Mouse (Mus musculus) kidney, postnatal 0 days (tissue): Measurements from ENCODE around the gene Dnajc22. TPM values are rescaled to one million over a fixed set of nuclear protein-coding genes. Genes with fewer than 3 reads are reported as not detected.
A peak's percentile ranks its signal among the peaks of the same experiment; 100 is the strongest.
"Not testable (repeated sequence)": the region's sequence is repeated elsewhere in the genome, so short reads cannot be mapped to it uniquely, and the experiment has no call there.

Experiments used
- ATAC-seq: fragments of 200-750 bp; cut with Nextera tagmentation; replicated peaks from 2 replicates; pipeline ENCODE4 v1.8.0; 2017; ENCODE audit warnings: low read depth, moderate number of reproducible peaks, moderate TSS enrichment, moderate library complexity; ENCODE audit not compliant: low FRiP score
- DNase-seq: peaks from one replicate; pipeline ENCODE4 v3.0.0-alpha.2; 2016; ENCODE audit warnings: low spot score
- H3K27ac ChIP-seq: fragments of 300-500 bp; sonication (generic); 2 replicates; pipeline ENCODE4 v1.5.1; 2014; ENCODE audit warnings: mild to moderate bottlenecking
- H3K27me3 ChIP-seq: fragments of 300-500 bp; sonication (generic); 2 replicates; pipeline ENCODE4 v1.6.1; 2014; ENCODE audit warnings: low read length, mixed read lengths; ENCODE audit not compliant: insufficient read depth
- H3K36me3 ChIP-seq: fragments of 300-500 bp; sonication (generic); 2 replicates; pipeline ENCODE4 v1.6.1; 2014; ENCODE audit warnings: low read length, mixed read lengths; ENCODE audit not compliant: insufficient read depth
- H3K4me1 ChIP-seq: fragments of 300-500 bp; sonication (generic); replicated peaks from 2 replicates; pipeline ENCODE4 v1.6.1; 2014; ENCODE audit warnings: antibody characterized with exemption, low read length, mixed read lengths; ENCODE audit not compliant: insufficient read depth
- H3K4me2 ChIP-seq: fragments of 300-500 bp; sonication (generic); 2 replicates; pipeline ENCODE4 v1.6.1; 2014; ENCODE audit warnings: mild to moderate bottlenecking, low read length, moderate library complexity, mixed read lengths
- H3K4me3 ChIP-seq: fragments of 300-500 bp; sonication (generic); replicated peaks from 2 replicates; pipeline ENCODE4 v1.5.1; 2014; ENCODE audit warnings: low read depth, low read length
- H3K9ac ChIP-seq: fragments of 300-500 bp; sonication (generic); 2 replicates; pipeline ENCODE4 v1.6.1; 2014; ENCODE audit warnings: low read depth, low read length
- H3K9me3 ChIP-seq: fragments of 300-500 bp; sonication (generic); replicated peaks from 2 replicates; pipeline ENCODE4 v1.6.1; 2016; ENCODE audit warnings: low read length, inconsistent platforms, mixed read lengths
- CTCF ChIP-seq: IDR thresholded peaks from 2 replicates; pipeline ENCODE4 v1.5.1; 2016; ENCODE audit warnings: antibody characterized with exemption, low read depth, mild to moderate bottlenecking, moderate library complexity
- WGBS: fragments of 180-500 bp; shearing (Covaris S2); extraction: QIAGEN DNeasy Blood & Tissue Kit; methylation state at CpG from one replicate; pipeline ENCODE4 v1.1.7; 2014; 5-methylcytosine and 5-hydroxymethylcytosine counted together
- polyA plus RNA-seq: library from polyadenylated mRNA; unstranded; fragments of >200 nt; fragmentation: Nextera tagmentation; extraction: Ambion mirVana; gene quantifications from 2 replicates; pipeline ENCODE4 v1.2.1, GENCODE M21; 2015

The Dnajc22 gene
- polyA plus RNA-seq: 8.8 TPM in 2 replicates

GRCm38 (mm10) chr15:99092870-99093269 is at the start of gene Dnajc22:
Gene Dnajc22 (plus strand): TSS chr15:99093170.
- ATAC-seq (no peak), DNase-seq (no peak)
- Histone ChIP-seq H3K27me3 (peaks cover 17% of the 10 kb centered on the region), H3K27ac (no peak within 1 kb of the TSS; the same call in 1 of the 2 replicates), H3K9ac (peak within 1 kb of the TSS; percentile 49; the same call in 1 of the 2 replicates), H3K4me1 (peaks cover 34% of the 10 kb centered on the region), H3K4me2 (peak within 1 kb of the TSS; percentile 90), H3K9me3 (no peaks in the 10 kb centered on the region), H3K36me3 (no peaks in the 10 kb centered on the region), H3K4me3 (peak within 1 kb of the TSS; percentile 42)
- WGBS: 64% methylated on average over 8 of the region's 8 CpGs
- TF ChIP-seq CTCF: no peak

- WGBS: 52% methylated on average over 3 of the region's 3 CpGs
- Histone ChIP-seq H3K4me1 (0 out of 2 replicates have a peak, but pooled peaks cover 7% of the 10 kb centered on the region), H3K9me3 (no peaks in the 10 kb centered on the region), H3K27me3 (no peaks in the 10 kb centered on the region), H3K9ac (no peak overlapping the region), H3K4me3 (no peak overlapping the region), H3K27ac (no peak overlapping the region), H3K36me3 (no peaks in the 10 kb centered on the region), H3K4me2 (no peak overlapping the region)
- no peak for DNase-seq
- ATAC-seq: 0 out of 2 replicates have a peak, but pooled peaks have one; percentile 26
- TF ChIP-seq CTCF: no peak
These were observed 48.1 kb upstream of the Dnajc22 start for GRCm38 (mm10) chr15:99044854-99045253.

- ATAC-seq, H3K9ac ChIP-seq, H3K27ac ChIP-seq, H3K36me3 ChIP-seq, H3K4me1 ChIP-seq, H3K4me3 ChIP-seq, H3K27me3 ChIP-seq, H3K9me3 ChIP-seq, DNase-seq, H3K4me2 ChIP-seq: not testable (repeated sequence)
- WGBS: 85% methylated on average over 6 of the region's 6 CpGs
These were observed 47.2 kb upstream of the Dnajc22 start for GRCm38 (mm10) chr15:99045734-99046133.

GRCm38 (mm10) chr15:99049473-99050253 is 43.3 kb upstream of the Dnajc22 start:
- ATAC-seq: no peak
- no peak overlapping the region for H3K4me2 ChIP-seq
- H3K36me3 ChIP-seq: no peaks in the 10 kb centered on the region

GRCm38 (mm10) chr15:99053373-99053772 is 39.6 kb upstream of the Dnajc22 start:
- no peak for DNase-seq
- peaks cover 42% of the 10 kb centered on the region for H3K27me3 ChIP-seq
- H3K4me3 ChIP-seq: no peak overlapping the region
- H3K9ac ChIP-seq: no peak overlapping the region
- no peak overlapping the region for H3K4me2 ChIP-seq
- H3K9me3 ChIP-seq: no peaks in the 10 kb centered on the region
- WGBS: 12% methylated on average over 9 of the region's 9 CpGs
- no peaks in the 10 kb centered on the region for H3K36me3 ChIP-seq
- TF ChIP-seq CTCF: no peak
- ATAC-seq: no peak
- H3K4me1 ChIP-seq: peaks cover 20% of the 10 kb centered on the region; the same call in 1 of the 2 replicates
- H3K27ac ChIP-seq: no peak overlapping the region

More at GRCm38 (mm10) chr15:99049473-99050253, 43.3 kb upstream of the Dnajc22 start:
- Histone ChIP-seq H3K4me1 (peaks cover 6% of the 10 kb centered on the region; the same call in 1 of the 2 replicates), H3K27ac (no peak overlapping the region), H3K4me3 (no peak overlapping the region), H3K9ac (no peak overlapping the region), H3K9me3 (no peaks in the 10 kb centered on the region), H3K27me3 (peaks cover 7% of the 10 kb centered on the region)
- TF ChIP-seq CTCF: peak; percentile 84
- WGBS: 31% methylated on average over 13 of the region's 13 CpGs
- DNase-seq: peak; percentile 83

- DNase-seq (no peak), ATAC-seq (no peak)
- Histone ChIP-seq H3K4me2 (peak within 1 kb of the TSS; percentile 63), H3K27me3 (peaks cover 47% of the 10 kb centered on the region), H3K4me1 (peaks cover 20% of the 10 kb centered on the region; the same call in 1 of the 2 replicates), H3K27ac (no peak within 1 kb of the TSS), H3K9me3 (no peaks in the 10 kb centered on the region), H3K9ac (peak within 1 kb of the TSS; percentile 35; the same call in 1 of the 2 replicates), H3K36me3 (no peaks in the 10 kb centered on the region), H3K4me3 (peak within 1 kb of the TSS; percentile 31)
- 4% methylated on average over 30 of the region's 30 CpGs for WGBS
- no peak for TF ChIP-seq CTCF
These were observed 37.9 kb upstream of the Dnajc22 start, which contains the start of gene Prph for GRCm38 (mm10) chr15:99055040-99055439. Gene Prph (plus strand): TSS chr15:99055174.
